Mouse (Mus musculus) thymus, postnatal 36 days (tissue): Measurements from ENCODE around the gene Oip5.
"Not testable (repeated sequence)": the region's sequence is repeated elsewhere in the genome, so short reads cannot be mapped to it uniquely, and the experiment has no call there.

Source experiments
- DNase-seq, 2 experiments: peaks; one replicate each; pipeline ENCODE4 v3.0.0; 2022; ENCODE audit warnings: mixed read lengths in 2 of 2

The Oip5 gene

GRCm38 (mm10) chr2:119618199-119618982 lies at the start of gene Oip5, which contains the start of gene Nusap1:
Gene Oip5 (minus strand): TSS chr2:119618469.
Gene Nusap1 (plus strand): TSS chr2:119618298.
- peak; percentile 91 to 94 for DNase-seq

GRCm38 (mm10) chr2:119665744-119666143 lies 47.5 kb upstream of the Oip5 start:
- DNase-seq: not testable (repeated sequence)

- DNase-seq: peak; percentile 79 to 82
These were observed 44.2 kb upstream of the Oip5 start, which contains the start of gene Ndufaf1 for GRCm38 (mm10) chr2:119662220-119663182. Gene Ndufaf1 (minus strand): TSS chr2:119662827.

GRCm38 (mm10) chr2:119644254-119644653 lies 26.0 kb upstream of the Oip5 start:
- no peak for DNase-seq

- DNase-seq: no peak
These were observed 23.1 kb upstream of the Oip5 start for GRCm38 (mm10) chr2:119641214-119641912.

GRCm38 (mm10) chr2:119636781-119637180 lies 18.5 kb upstream of the Oip5 start:
- DNase-seq: no peak

- no peak for DNase-seq
These were observed 3.0 kb upstream of the Oip5 start for GRCm38 (mm10) chr2:119621302-119621701.

GRCm38 (mm10) chr2:119619002-119619401 lies 733 bp upstream of the Oip5 start:
- not testable (repeated sequence) for DNase-seq

GRCm38 (mm10) chr2:119617841-119618198 lies 449 bp downstream of the Oip5 start:
- DNase-seq: no peak

- no peak for DNase-seq
These were observed 11.2 kb downstream of the Oip5 start for GRCm38 (mm10) chr2:119607023-119607422.

GRCm38 (mm10) chr2:119605361-119605973 lies 12.8 kb downstream of the Oip5 start:
- DNase-seq: no peak

- DNase-seq: no peak
These were observed 14.4 kb downstream of the Oip5 start for GRCm38 (mm10) chr2:119603909-119604308.

GRCm38 (mm10) chr2:119602488-119602887 lies 15.8 kb downstream of the Oip5 start:
- no peak for DNase-seq

- DNase-seq: not testable (repeated sequence)
These were observed 16.7 kb downstream of the Oip5 start for GRCm38 (mm10) chr2:119601575-119601974.

GRCm38 (mm10) chr2:119601027-119601426 lies 17.2 kb downstream of the Oip5 start:
- DNase-seq: no peak

GRCm38 (mm10) chr2:119596781-119597330 lies 21.4 kb downstream of the Oip5 start:
- DNase-seq: no peak

- DNase-seq: no peak
These were observed 23.0 kb downstream of the Oip5 start for GRCm38 (mm10) chr2:119595308-119595707.

- DNase-seq: peak; percentile 93 to 95
These were observed 23.9 kb downstream of the Oip5 start for GRCm38 (mm10) chr2:119594113-119594981.

GRCm38 (mm10) chr2:119593765-119594112 lies 24.5 kb downstream of the Oip5 start:
- no peak for DNase-seq

GRCm38 (mm10) chr2:119591247-119591646 lies 27.0 kb downstream of the Oip5 start:
- DNase-seq: no peak

- DNase-seq: peak; percentile 60 to 76
These were observed 30.9 kb downstream of the Oip5 start for GRCm38 (mm10) chr2:119587383-119587782.
